Mouse (Mus musculus): ENCODE data around the gene Skap1.
"Not testable (repeated sequence)": the region's sequence is repeated elsewhere in the genome, so short reads cannot be mapped to it uniquely, and the experiment has no call there.

The Skap1 gene

GRCm38 (mm10) chr11:96696168-96696727 is 231.9 kb downstream of the Skap1 start:
- DNase-seq (ENCODE audit: low spot score) = no peak

DNA sequence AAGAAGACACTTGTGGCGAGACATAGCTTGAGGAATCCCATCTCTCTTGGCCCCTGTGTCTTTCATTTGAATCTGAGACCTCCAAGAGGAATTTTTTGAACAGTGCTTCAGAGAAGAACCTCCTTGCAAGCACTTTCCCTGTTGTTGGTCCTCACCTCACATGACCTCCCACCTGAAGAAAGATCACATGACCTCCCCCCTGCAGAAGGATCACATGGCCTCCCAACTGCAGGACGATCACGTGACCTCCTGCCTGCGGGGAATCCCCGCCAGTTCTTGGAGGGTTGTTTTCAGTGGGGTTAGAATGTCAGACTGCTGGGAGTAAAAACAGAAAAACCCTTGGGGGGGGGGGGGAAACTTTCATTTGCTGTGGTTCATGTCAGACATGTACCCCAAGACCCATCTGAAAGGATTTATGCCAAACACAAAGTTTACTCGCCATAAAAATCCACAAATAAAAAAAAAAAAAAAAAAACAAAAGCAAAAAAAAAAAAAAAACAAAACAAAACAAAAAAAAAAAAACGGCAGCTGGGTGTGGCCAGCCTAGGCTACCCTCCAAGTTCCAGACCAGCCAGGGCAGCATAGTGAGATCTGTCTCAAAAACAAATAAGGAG is 232.6 kb downstream of the Skap1 start:
- DNase-seq (ENCODE audit: low spot score) = no peak

DNA sequence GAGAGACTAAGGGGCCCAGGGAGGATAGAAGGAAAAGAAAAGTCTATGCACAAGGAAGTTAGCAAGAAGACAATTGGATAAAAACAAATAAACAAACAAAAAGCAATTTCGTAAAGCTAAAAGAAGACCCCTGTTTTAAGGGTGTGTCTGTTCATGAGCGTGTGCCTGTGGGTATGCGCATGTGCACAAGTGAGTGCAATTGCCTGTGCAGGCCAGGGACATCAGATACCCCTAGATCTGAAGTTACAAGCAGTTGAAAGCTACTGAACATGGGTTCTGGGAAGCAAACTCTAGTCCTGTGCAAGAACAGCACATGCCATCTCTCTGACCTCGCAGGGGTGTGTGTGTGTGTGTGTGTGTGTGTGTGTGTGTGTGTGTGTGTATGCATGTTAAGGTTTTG is 233.1 kb downstream of the Skap1 start:
- no peak for DNase-seq (ENCODE audit: low spot score)

DNA sequence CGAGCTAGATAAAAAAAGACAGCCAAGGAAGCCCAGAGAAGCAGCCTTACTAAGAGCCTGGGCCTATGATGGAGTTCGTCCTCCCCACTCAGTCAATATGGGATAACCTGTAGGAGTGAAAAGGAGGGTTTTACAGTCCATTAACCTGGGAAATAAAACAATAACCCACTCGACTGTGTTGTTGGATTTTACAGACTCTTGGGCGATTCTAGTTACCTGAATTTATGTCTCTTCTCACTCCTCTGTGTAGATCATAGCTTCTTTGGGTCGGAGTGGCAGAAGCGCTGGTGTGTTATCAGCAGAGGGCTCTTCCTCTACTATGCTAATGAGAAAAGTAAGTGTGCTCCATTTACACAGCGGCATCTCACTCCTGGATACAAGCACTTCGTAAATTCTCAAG is 239.4 kb downstream of the Skap1 start:
- no peak for DNase-seq (ENCODE audit: low spot score)

DNA sequence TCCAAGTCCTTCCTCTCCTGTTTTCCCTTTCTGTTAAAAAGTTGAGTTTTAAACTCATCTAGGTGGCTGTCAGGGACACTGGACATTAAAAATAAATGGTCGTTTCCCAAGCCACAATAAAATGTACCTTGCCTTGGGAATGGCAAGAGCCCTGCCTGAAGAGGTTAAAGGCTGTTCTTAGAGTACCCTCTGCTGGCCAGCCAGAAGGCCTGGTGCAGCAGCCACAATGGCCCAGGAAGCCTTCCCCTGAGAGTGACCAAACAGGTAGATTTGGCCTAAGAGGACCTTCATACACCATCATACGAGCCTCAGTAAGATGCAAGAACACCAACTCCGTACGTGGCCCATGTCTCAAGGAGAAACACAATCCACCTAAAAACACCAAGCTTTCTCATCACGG is 246.9 kb downstream of the Skap1 start:
- DNase-seq (ENCODE audit: low spot score) = no peak

GRCm38 (mm10) chr11:96711670-96712069 is 247.3 kb downstream of the Skap1 start:
- no peak for DNase-seq (ENCODE audit: low spot score)

DNA sequence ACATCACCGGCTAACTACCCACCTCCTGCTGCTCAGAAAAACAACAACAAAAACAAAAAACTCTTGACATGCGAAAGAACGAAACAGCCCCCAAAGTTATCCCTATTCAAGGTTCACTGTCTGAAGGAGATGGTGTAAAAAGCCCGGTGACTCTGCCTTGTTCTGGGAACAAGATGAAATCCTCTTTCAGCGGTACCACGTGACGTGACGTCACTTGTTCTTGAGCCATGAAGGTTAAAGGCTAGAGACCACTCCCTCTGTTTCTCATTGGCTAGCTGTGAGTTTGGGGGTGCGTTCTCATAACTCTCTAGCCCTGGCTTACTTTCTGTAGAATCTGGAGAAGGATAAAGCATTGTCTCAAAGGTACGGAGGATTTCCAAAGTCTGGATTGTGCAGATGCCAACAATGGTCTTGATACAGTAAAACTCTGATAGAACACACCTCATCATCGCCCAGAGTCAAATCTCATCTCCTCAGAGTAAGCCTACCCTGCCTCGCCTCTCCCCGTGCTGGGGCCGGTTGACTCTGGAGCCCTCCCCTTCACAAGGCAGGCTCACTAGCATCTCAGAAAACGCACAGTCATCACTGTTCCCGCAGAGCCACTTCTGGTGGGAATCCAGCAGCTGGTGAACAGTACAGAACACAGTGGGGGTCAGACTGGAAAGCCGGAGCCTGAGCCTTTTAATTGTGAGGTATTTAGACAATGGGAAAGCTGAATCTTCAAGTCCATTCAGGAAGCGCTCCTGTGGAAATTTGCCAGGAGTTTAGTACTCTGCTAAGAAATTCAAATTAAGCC is 249.0 kb downstream of the Skap1 start:
- DNase-seq (ENCODE audit: low spot score) = no peak

GRCm38 (mm10) chr11:96714011-96714410 is 249.6 kb downstream of the Skap1 start:
- DNase-seq (ENCODE audit: low spot score) = no peak

DNA sequence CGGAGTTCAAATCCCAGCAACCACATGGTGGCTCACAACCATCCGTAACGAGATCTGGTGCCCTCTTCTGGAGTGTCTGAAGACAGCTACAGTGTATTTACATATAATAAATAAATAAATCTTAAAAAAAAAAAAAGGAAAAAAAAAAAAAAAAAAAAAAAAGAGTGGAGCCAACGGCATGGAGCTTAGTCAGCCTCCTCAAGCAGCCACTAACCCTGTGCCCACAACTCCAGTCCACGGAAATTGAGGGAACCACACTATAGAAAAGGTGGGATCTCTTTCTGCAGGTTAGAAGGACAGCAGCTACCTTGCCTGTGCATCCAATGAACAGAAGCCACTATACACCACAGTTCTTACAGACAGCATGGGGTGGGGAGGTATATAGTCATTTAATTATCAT is 250.8 kb downstream of the Skap1 start:
- DNase-seq (ENCODE audit: low spot score) = not testable (repeated sequence)

DNA sequence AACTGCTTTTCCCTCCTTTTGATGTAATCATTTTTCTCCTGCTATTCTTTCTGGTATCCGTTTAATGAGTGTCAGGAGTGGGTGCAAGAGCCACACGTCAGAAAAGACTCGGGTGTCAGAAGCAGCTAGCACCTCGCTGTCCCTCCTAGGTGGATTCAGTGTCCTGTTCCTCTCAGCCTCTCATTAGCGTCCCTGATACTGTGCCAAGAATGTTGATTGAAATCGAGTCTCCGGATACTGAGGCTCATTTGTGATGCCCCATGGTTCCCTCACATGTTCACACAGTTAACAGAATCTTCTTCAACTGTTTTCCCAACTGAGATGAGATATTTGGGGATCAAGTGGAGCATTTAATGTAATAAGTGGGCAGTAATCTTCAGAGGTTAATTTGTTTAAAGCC is 254.2 kb downstream of the Skap1 start:
- no peak for DNase-seq (ENCODE audit: low spot score)

GRCm38 (mm10) chr11:96725833-96726232 is 261.4 kb downstream of the Skap1 start:
- DNase-seq (ENCODE audit: low spot score) = no peak

GRCm38 (mm10) chr11:96728577-96728976 is 264.2 kb downstream of the Skap1 start:
- no peak for DNase-seq (ENCODE audit: low spot score)

DNA sequence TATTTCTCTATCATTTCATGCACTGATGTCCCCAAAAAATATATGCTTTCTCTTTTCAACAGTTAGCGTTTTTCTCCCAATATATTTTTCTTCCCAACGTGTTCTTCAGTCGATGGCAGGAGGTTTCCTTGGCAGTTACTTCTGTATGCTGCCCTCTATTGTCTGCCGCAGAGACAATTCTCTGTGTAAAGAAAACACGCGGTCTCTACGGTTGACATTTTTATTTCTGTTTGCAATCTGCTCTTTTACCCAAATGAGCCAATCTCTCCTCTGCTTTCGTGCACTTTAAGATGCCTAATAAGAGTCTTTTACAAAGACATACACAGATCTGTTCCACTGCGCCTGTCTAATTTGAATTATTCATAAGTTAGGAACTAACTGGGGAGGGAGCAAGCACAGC is 265.1 kb downstream of the Skap1 start:
- DNase-seq (ENCODE audit: low spot score) = no peak

GRCm38 (mm10) chr11:96730327-96730726 is 265.9 kb downstream of the Skap1 start:
- DNase-seq (ENCODE audit: low spot score) = no peak

DNA sequence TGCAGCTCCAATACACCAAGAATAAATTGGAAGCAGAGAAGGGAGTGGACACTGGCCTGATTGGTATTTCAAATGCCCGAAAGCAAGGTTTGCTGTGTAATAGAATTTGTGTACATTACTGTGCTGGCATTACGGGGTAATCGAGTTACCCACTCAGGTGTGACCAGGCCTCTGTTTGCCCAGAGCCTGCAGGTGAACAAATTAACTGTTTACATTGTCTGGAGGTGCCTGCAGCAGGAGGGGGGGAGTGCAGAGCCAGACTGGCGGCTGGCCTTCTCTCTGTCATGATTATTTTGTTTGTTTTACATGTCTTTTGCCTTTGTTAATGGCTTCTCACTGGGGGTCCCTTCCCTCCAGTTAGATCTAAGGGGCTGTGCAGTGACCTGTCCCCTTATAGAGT is 268.3 kb downstream of the Skap1 start:
- DNase-seq (ENCODE audit: low spot score) = no peak

DNA sequence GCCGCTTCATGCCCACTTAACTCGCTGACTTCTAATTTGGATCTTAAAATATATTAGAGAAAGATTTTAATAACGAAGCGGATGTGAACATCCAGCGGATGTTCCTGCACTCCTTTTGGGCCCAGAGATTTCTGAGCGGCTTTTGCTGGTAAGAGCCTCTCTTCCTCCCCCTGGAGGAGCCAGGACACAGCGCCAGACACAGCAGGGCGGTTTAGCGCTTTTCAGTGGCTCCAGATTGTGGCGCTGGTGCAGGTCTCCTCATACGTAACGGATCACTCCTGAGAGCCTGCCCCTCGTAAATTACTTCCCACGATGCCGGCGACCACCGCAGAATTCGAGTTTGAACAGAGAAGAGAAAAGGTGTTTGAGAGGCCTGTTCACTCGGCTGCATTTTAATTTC is 271.5 kb downstream of the Skap1 start:
- no peak for DNase-seq (ENCODE audit: low spot score)

DNA sequence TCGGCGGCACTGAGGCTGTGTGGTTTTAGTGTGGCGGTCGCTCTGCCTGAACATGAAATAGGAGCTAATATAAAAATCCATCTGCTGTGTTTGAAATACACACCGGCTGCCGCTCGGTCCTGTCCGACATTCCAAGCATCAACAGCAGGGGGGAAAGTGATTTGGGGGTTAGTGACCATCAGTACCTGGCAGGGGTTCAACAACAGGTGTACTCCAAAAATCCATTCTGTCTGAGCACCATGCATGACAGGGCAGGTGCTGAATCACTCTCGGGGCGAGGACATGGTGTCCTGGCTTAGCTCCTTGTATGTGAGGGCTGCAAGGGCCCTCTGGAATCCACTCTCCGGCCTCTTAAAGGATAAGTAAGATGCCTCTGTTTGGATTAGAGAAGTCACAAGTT is 272.0 kb downstream of the Skap1 start:
- no peak for DNase-seq (ENCODE audit: low spot score)

GRCm38 (mm10) chr11:96737673-96738471 is 273.5 kb downstream of the Skap1 start:
- DNase-seq (ENCODE audit: low spot score) = no peak

- no peak for DNase-seq (ENCODE audit: low spot score)
Observed at GRCm38 (mm10) chr11:96740796-96741195, 276.4 kb downstream of the Skap1 start.

- no peak for DNase-seq (ENCODE audit: low spot score)
Observed at GRCm38 (mm10) chr11:96741995-96742394, 277.6 kb downstream of the Skap1 start.

GRCm38 (mm10) chr11:96743000-96743399 is 278.6 kb downstream of the Skap1 start:
- no peak for DNase-seq (ENCODE audit: low spot score)

- DNase-seq (ENCODE audit: low spot score) = no peak
Observed at GRCm38 (mm10) chr11:96743891-96744290, 279.5 kb downstream of the Skap1 start.

DNA sequence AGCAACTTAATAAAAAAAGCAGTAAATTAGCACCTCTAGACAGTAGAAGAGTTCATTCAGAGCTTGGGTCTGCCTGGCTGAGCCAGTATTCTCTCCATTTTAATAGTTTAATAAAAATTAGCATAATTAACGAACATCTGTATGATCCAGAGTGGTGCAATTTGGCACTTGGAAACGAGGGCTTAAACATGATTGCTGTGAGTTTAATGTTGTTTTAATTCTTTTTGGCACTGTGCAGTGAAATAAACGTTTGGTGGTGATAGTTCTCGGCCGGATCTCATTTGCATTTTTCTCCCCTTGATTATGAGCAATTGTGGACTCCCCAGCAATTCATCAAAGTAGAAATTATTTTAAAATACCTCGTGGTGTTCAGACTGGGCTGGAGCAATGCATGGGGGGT is 282.3 kb downstream of the Skap1 start:
- DNase-seq (ENCODE audit: low spot score) = no peak

All from ovary, postnatal 10 days (tissue).